Mouse (Mus musculus) cerebellum, adult 8-10 months (tissue): ENCODE measurements at regions not wholly inside any gene's neighbourhood (a gene's known extent, or its start where the extent isn't known, plus 50 kb on each side); places are given as distances from the start of the nearest gene placed in this dataset.
A peak's percentile ranks its signal among the peaks of the same experiment; 100 is the strongest.

Experiments used
- DNase-seq: peaks from one replicate; pipeline ENCODE4 v3.0.0; 2022

- DNase-seq: no peak
Observed at GRCm38 (mm10) chr17:64914302-64914701, 78.4 kb upstream of the 4930583I09Rik start.

GRCm38 (mm10) chr17:64908671-64909070 is 72.8 kb upstream of the 4930583I09Rik start:
- no peak for DNase-seq

- DNase-seq: no peak
Observed at GRCm38 (mm10) chr17:64901721-64902623, 66.1 kb upstream of the 4930583I09Rik start.

GRCm38 (mm10) chr17:64897473-64897872 is 61.6 kb upstream of the 4930583I09Rik start:
- DNase-seq: no peak

GRCm38 (mm10) chr17:64895886-64896285 is 60.0 kb upstream of the 4930583I09Rik start:
- no peak for DNase-seq

- no peak for DNase-seq
Observed at GRCm38 (mm10) chr17:64895466-64895865, 59.6 kb upstream of the 4930583I09Rik start.

GRCm38 (mm10) chr17:64893182-64893902 is 57.5 kb upstream of the 4930583I09Rik start:
- peak; percentile 71 for DNase-seq
